Mouse (Mus musculus) C2C12 (cell line): ENCODE measurements around the gene Acyp1. TPM values are rescaled to one million over a fixed set of nuclear protein-coding genes. Genes with fewer than 3 reads are reported as not detected.

Source experiments
- H3K27me3 ChIP-seq: one replicate; pipeline ENCODE4 v1.6.1; 2011; ENCODE audit not compliant: control insufficient read depth, insufficient read depth, insufficient read length
- H3K36me3 ChIP-seq: one replicate; pipeline ENCODE4 v1.6.1; 2011; ENCODE audit not compliant: control insufficient read depth, insufficient read depth
- H3K4me3 ChIP-seq: one replicate; pipeline ENCODE4 v1.5.1; 2011; ENCODE audit warnings: mild to moderate bottlenecking, control low read depth; ENCODE audit not compliant: poor library complexity, insufficient read depth, severe bottlenecking
- H3K79me2 ChIP-seq: one replicate; pipeline ENCODE4 v1.6.1; 2011; ENCODE audit not compliant: control insufficient read depth, insufficient read depth
- H3K79me3 ChIP-seq: one replicate; pipeline ENCODE4 v1.6.1; 2011; ENCODE audit warnings: low read depth, control low read depth
- H3ac ChIP-seq: one replicate; pipeline ENCODE3; 2011; ENCODE audit warnings: low read depth; ENCODE audit not compliant: control insufficient read depth, insufficient read length
- CEBPB ChIP-seq: IDR thresholded peaks from one replicate; pipeline ENCODE4 v1.6.1; 2011; ENCODE audit warnings: low read depth, mild to moderate bottlenecking, control low read depth, moderate library complexity
- CTCF ChIP-seq: IDR thresholded peaks from one replicate; pipeline ENCODE4 v1.5.1; 2011; ENCODE audit not compliant: control insufficient read depth, insufficient read depth, insufficient read length
- FOSL1 ChIP-seq: IDR thresholded peaks from one replicate; pipeline ENCODE4 v1.8.0; 2011; ENCODE audit warnings: mild to moderate bottlenecking, low read length; ENCODE audit not compliant: poor library complexity, insufficient read depth, severe bottlenecking
- MAX ChIP-seq: IDR thresholded peaks from one replicate; pipeline ENCODE4 v1.6.1; 2011; ENCODE audit warnings: mild to moderate bottlenecking, control low read depth
- MYOD1 ChIP-seq: IDR thresholded peaks from one replicate; pipeline ENCODE4 v1.6.1; 2011; ENCODE audit warnings: low read depth; ENCODE audit not compliant: control insufficient read depth, insufficient read length
- MYOG ChIP-seq: IDR thresholded peaks from one replicate; pipeline ENCODE4 v1.6.1; 2011; ENCODE audit not compliant: control insufficient read depth, insufficient read length; ENCODE audit errors: extremely low read depth
- USF1 ChIP-seq: IDR thresholded peaks from one replicate; pipeline ENCODE4 v1.6.1; 2011; ENCODE audit warnings: low read depth, mild to moderate bottlenecking, control low read depth, moderate library complexity
- long read RNA-seq, 2 experiments: library from polyadenylated mRNA; unstranded; transcript quantifications; one replicate each; pipeline ENCODE4 v2.0.0; 2019 to 2020
- polyA plus RNA-seq: library from polyadenylated mRNA; unstranded; fragments of >200 nt; fragmentation: generic; extraction: Trizol; gene quantifications from one replicate; pipeline ENCODE4 v1.2.1, GENCODE M21; 2012; ENCODE audit warnings: missing spikeins

The Acyp1 gene
- polyA plus RNA-seq, result 17.1 TPM
- long read RNA-seq, experiment 1, transcript Acyp1-201 (3 exons, 648 nt), result major isoform, 11 of 19 reads
- long read RNA-seq, experiment 1, partial matches to known transcripts, result 0 of 19 reads
- long read RNA-seq, experiment 1, other reads (novel, unspliced or antisense), result 5 of 19 reads
- long read RNA-seq, experiment 2, partial matches to known transcripts, result 0 of 2 reads
- long read RNA-seq, experiment 2, other reads (novel, unspliced or antisense), result 0 of 2 reads

DNA sequence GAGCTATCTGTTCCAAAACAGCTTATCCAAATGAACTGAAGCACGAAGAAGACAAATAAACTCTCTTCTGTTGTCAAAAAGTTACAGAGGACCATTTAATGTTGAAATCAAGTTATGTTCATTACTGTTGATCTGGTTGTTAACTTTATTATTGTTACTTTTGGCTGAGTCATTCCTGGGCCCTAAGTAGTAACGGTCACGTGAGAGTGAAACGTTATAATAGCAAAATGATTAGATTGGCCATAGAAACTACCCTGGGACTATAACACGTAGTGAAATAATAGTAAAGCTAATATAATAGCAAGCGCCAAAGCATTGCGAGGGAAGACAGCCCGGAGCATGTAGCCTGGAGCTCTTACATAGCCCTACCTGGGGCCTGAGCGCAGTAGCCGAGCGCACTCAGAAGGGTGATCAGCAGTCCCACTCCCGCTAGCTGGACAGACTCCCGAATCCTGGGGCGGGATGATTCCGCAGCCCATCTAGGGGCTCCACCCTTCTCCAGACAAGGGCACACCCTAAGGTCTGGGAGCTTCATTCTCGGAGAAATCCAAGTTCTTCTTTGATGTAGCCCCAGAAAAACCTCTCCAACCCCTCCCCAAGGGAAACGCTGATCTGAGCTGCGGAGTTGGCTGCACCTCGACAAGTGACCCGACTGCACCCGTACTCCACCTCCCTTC is at the start of gene Acyp1:
Gene Acyp1, minus strand, starts transcription at position 630 of the 677 bp plus-strand sequence.
- Histone ChIP-seq H3K4me3 (peak within 1 kb of the TSS; percentile 51), H3K79me2 (no peaks in the 10 kb centered on the region), H3K36me3 (no peaks in the 10 kb centered on the region), H3K79me3 (no peaks in the 10 kb centered on the region), H3K27me3 (no peaks in the 10 kb centered on the region), H3ac (peak within 1 kb of the TSS; percentile 80)
- TF ChIP-seq FOSL1 (no peak), CEBPB (no peak), USF1 (peak; percentile 95)

DNA sequence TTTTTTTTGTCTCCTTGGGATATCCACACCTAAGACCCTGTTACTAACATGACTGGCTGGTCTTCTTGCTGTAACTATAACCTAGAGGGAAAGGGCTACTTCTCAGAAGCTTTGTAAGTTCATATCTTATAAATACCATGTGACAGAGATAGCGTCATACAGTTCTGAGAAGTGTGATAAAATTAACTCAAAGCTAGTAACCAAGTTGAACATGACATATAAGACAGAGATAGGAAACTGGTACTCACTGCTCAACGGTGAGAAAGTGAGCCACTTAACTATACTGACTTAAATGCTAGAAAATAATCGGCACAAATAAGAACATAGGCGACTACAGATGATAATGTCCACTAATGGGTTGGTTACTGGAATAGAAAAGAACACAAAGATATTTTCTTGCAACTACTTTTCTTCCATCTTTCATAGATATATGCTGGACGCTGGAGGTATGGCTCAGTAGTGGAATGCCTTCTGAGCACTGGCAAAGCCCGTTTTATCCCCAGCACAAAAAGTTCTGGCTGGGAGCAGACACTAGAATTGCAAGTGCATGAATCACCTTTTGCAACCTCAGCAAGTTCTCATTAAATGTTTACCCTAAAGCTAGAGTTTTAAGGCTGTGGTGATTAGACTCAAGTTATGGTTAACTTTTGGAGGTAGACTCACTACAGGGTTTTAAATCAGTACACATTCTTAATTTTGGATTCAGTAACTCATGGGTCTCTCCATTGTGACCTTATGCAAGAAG is 49.5 kb upstream of the Acyp1 start:
- H3K79me2 ChIP-seq, result peaks cover 33% of the 10 kb centered on the region
- TF ChIP-seq CEBPB (no peak), USF1 (no peak), FOSL1 (no peak), CTCF (no peak), MAX (no peak), MYOD1 (no peak), MYOG (no peak)
- H3K36me3 ChIP-seq, result peaks cover 32% of the 10 kb centered on the region
- peaks cover 6% of the 10 kb centered on the region for H3K79me3 ChIP-seq
- peak overlapping the region; percentile 80 for H3K4me3 ChIP-seq
- H3ac ChIP-seq, result no peak overlapping the region
- H3K27me3 ChIP-seq, result no peaks in the 10 kb centered on the region

DNA sequence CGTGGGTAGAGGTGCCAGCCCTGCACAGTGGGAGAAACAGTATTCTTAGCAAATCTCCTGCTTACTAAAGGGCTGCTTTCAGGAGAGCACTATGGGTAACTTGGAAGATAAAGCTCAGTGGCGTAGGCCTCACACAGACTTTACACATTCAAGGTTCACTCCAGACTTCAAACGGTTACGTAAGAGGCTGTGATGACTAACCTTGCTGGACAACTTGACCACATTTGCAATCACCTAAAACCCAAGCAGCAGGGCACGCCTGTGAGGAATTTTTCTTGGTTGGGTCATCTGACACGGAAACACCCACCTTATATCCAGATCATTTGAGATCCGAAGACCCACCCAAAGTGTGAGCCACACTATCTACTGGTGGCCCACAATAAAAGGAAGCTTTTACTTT is 41.9 kb upstream of the Acyp1 start:
- no peaks in the 10 kb centered on the region for H3K79me3 ChIP-seq
- no peaks in the 10 kb centered on the region for H3K79me2 ChIP-seq
- no peak overlapping the region for H3ac ChIP-seq
- no peak for TF ChIP-seq MAX
- peak; percentile 88 for TF ChIP-seq CEBPB
- no peak for TF ChIP-seq CTCF
- no peak for TF ChIP-seq MYOD1
- peak; percentile 8 for TF ChIP-seq FOSL1
- TF ChIP-seq MYOG, result no peak
- no peak for TF ChIP-seq USF1
- no peak overlapping the region for H3K4me3 ChIP-seq
- H3K27me3 ChIP-seq, result no peaks in the 10 kb centered on the region
- peaks cover 90% of the 10 kb centered on the region for H3K36me3 ChIP-seq

DNA sequence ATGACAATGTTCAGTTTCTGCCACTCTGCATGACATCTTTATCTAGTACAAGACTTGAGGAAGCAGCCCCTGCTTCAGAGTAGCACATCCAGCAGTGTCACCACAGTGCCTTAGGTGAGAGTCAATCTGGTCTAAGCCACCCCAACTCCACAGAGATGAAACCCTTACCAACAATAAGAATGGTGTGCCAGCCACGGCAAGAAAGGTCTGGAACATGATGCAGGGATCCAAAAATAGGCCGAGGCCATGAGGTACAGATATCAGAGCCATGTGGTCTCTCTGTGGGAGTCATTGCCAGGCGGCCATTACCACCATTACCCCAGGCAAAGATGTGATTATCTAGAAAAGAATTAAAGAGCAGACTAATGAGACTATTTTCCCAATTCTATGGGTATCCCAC is 20.4 kb upstream of the Acyp1 start:
- Histone ChIP-seq H3K27me3 (no peaks in the 10 kb centered on the region), H3K4me3 (no peak overlapping the region), H3K79me3 (no peaks in the 10 kb centered on the region), H3ac (no peak overlapping the region), H3K79me2 (no peaks in the 10 kb centered on the region), H3K36me3 (peaks cover 80% of the 10 kb centered on the region)
- no peak for TF ChIP-seq MYOD1
- TF ChIP-seq CTCF, result no peak
- TF ChIP-seq FOSL1, result no peak
- TF ChIP-seq CEBPB, result no peak
- TF ChIP-seq MYOG, result no peak

DNA sequence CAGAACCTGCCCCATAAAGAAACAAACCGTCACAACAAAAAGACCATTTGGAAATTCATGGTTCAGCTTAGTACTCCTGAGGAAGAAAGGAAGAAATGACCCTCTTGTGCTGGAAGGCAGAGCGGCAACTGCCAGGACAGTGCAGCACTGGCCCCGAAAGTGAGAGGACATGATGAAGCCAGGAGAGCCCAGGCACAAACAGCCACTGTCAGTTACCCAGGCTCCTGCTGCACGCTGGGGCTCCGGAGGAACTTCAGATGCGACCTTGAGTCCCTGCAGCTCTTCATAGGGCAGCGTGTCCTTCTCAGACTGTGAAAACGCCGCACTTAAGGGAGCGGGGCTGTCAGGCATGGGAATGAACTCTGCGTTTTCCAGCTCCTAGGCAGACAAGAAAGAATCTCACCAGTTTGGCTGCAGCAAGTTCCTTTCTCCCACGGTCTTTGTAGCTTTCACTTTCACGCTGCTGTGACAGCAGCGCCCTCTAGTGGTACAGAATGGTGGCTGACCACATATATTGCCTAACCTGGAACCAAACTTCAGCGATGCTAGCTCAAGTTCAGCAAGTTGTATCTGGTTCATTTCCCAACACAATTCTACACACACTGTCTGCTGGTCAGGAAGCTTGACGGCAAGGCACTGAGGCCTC is 17.1 kb upstream of the Acyp1 start:
- Histone ChIP-seq H3K27me3 (no peaks in the 10 kb centered on the region), H3K79me2 (no peaks in the 10 kb centered on the region), H3K4me3 (no peak overlapping the region), H3ac (peak overlapping the region; percentile 26), H3K79me3 (no peaks in the 10 kb centered on the region), H3K36me3 (peaks cover 82% of the 10 kb centered on the region)
- TF ChIP-seq CEBPB (peak; percentile 83), MYOD1 (no peak), CTCF (peak; percentile 73)
